Mouse (Mus musculus): ENCODE results near the gene Dnm3.

DNA sequence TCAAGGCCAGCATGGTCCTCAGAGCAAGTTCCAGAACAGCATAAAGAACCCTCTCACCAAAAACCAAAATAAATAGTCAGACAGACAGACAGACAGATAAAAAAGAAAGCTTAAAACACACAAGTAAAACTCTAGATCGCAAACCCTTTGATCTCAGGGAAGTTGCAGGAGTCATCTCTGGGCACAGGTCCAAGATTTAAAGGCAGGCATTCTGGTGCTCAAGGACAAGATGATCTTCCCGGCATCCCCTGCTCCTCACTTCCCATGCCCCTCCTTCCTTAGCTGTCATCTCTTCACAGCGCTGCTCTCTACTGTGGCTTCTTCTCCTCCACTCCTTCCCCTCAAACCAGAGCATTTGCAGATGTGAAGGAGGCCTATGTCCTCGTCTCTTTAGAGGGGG is 108.1 kb downstream of the Dnm3 start:
- TF ChIP-seq USF1 (IDR thresholded peaks at IDR 0.05; ENCODE audit: low read depth) (no peak), MYOG (IDR thresholded peaks at IDR 0.05; ENCODE audit: control insufficient read depth in 1 of 3, insufficient read depth in 1 of 3, insufficient read length in 2 of 3, low read depth in 2 of 3) (no peak), MYOD1 (IDR thresholded peaks at IDR 0.05; ENCODE audit: control insufficient read depth in 1 of 3, insufficient read length in 2 of 3, low read depth in 2 of 3) (no peak), MAX (IDR thresholded peaks at IDR 0.05; ENCODE audit: low read depth) (no peak), POLR2A (IDR thresholded peaks at IDR 0.05; ENCODE audit: insufficient read length, low read depth) (no peak), TCF12 (IDR thresholded peaks at IDR 0.05; ENCODE audit: insufficient read depth, poor library complexity, severe bottlenecking) (no peak), E2F4 (IDR thresholded peaks at IDR 0.05; ENCODE audit: insufficient read depth) (no peak), CEBPB (IDR thresholded peaks at IDR 0.05; ENCODE audit: insufficient read depth, poor library complexity, severe bottlenecking) (no peak), POLR2AphosphoS2 (IDR thresholded peaks at IDR 0.05; ENCODE audit: insufficient read length, low read depth) (no peak), TCF3 (IDR thresholded peaks at IDR 0.05; ENCODE audit: insufficient read length, low read depth) (no peak)
